Mouse (Mus musculus) CD8-positive naive resting alpha-beta T cell, adult 57 days (primary cell): ENCODE measurements around the gene 5430403G16Rik. TPM values are rescaled to one million over a fixed set of nuclear protein-coding genes. Genes with fewer than 3 reads are reported as not detected.

Source experiments
- total RNA-seq: library from RNA; stranded (reverse); gene quantifications from one replicate; pipeline ENCODE4 v1.2.4, GENCODE M21; 2023

The 5430403G16Rik gene
- total RNA-seq, result 4.3 TPM

GRCm38 (mm10) chr5:109690537-109691201 is at the start of gene 5430403G16Rik:
Gene 5430403G16Rik (minus strand): TSS chr5:109691041.

Other genes starting within 250 kb of the 5430403G16Rik start
- 26.1 TPM for gene Crlf2, start 132.0 kb downstream of the 5430403G16Rik start, total RNA-seq
- 9.9 TPM for gene 4930522L14Rik, start 60.8 kb upstream of the 5430403G16Rik start, total RNA-seq
- gene Gm15446, start 232.4 kb upstream of the 5430403G16Rik start, total RNA-seq, result 18.7 TPM